In the genomic region with DNA sequence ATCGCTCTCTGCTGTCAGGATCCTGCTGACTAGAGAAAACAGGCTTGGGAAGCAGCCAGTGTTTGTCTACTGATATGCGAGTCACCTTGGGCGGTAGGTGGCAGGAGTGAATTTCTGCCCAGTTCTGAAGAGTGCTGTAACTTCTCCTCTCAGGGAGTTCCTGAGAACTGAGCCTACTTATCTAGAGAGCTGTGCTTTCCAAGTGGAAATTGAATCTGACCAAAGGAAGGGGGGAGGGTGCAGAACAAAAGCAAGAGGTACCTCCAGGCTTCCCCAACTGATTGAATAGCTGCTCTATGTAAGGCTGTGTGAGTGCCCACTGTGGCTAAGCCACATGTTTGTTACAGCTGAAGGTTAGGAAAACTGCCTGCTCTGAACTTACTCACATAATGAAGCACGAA, we compare ENCODE assay signal across 8 mouse cellular contexts.
DNase-seq lines count a peak whose midpoint lies in the region; ATAC-seq and TF ChIP-seq lines count a peak whose summit lies in the region.

No protein-coding gene starts in this region.

- H3K9me3 ChIP-seq in hindbrain, embryonic 13.5 days: no peaks in the 10 kb centered on the region
- no peaks in the 10 kb centered on the region for H3K9me3 ChIP-seq in hindbrain, embryonic 14.5 days (ENCODE audit: control insufficient read depth, low read length)
- no peaks in the 10 kb centered on the region for H3K9me3 ChIP-seq in midbrain, embryonic 11.5 days (ENCODE audit: control insufficient read depth, low read length)

- no peak for TF ChIP-seq CTCF in brain, embryonic 14.5 days (IDR thresholded peaks at IDR 0.05; ENCODE audit: borderline replicate concordance, extremely low read depth, insufficient read depth, insufficient read length)

- DNase-seq in hindbrain, embryonic 14.5 days (ENCODE audit: low spot score): no peak
- peak; percentile 91 for DNase-seq in brain, embryonic 14.5 days (ENCODE audit: low read depth)
- DNase-seq in heart, postnatal 10 days: peak; percentile 30 to 36
- DNase-seq in midbrain, embryonic 11.5 days (ENCODE audit: low spot score, missing footprints): no peak
- no peak for DNase-seq in thymus, postnatal 14 days
- no peak for DNase-seq in thymus, postnatal 10 days (ENCODE audit: low spot score in 2 of 2)
- no peak for DNase-seq in gastrocnemius, postnatal 25 days

- H3K4me1 ChIP-seq in hindbrain, embryonic 13.5 days (replicated peaks): peaks cover 12% of the 10 kb centered on the region
- no peaks in the 10 kb centered on the region for H3K4me1 ChIP-seq in hindbrain, embryonic 14.5 days (replicated peaks; ENCODE audit: control insufficient read depth, insufficient read depth, low read length)
- H3K4me1 ChIP-seq in midbrain, embryonic 11.5 days (ENCODE audit: control insufficient read depth, insufficient read depth, low read length): peaks cover 19% of the 10 kb centered on the region

- no peak overlapping the region for H3K9ac ChIP-seq in hindbrain, embryonic 13.5 days
- H3K9ac ChIP-seq in hindbrain, embryonic 14.5 days: no peak overlapping the region
- no peak overlapping the region for H3K9ac ChIP-seq in midbrain, embryonic 11.5 days (ENCODE audit: low read length)

- WGBS in hindbrain, embryonic 13.5 days: 28% methylated on average over 4 of the region's 4 CpGs
- 27% methylated on average over 4 of the region's 4 CpGs for WGBS in hindbrain, embryonic 14.5 days
- WGBS in midbrain, embryonic 11.5 days: 25% methylated on average over 4 of the region's 4 CpGs

- H3K4me3 ChIP-seq in hindbrain, embryonic 13.5 days: no peak overlapping the region
- H3K4me3 ChIP-seq in hindbrain, embryonic 14.5 days (replicated peaks; ENCODE audit: low read length): no peak overlapping the region
- no peak overlapping the region for H3K4me3 ChIP-seq in midbrain, embryonic 11.5 days (ENCODE audit: low read depth, low read length)

- intact Hi-C loops in heart, postnatal 10 days (cut with DNase I): no loop called here

- H3K27me3 ChIP-seq in hindbrain, embryonic 13.5 days: no peaks in the 10 kb centered on the region
- no peaks in the 10 kb centered on the region for H3K27me3 ChIP-seq in hindbrain, embryonic 14.5 days (ENCODE audit: control insufficient read depth, insufficient read depth, low read length)
- peaks cover 7% of the 10 kb centered on the region for H3K27me3 ChIP-seq in midbrain, embryonic 11.5 days (ENCODE audit: control insufficient read depth, insufficient read depth, low read length)

- H3K4me2 ChIP-seq in hindbrain, embryonic 13.5 days: no peak overlapping the region
- H3K4me2 ChIP-seq in hindbrain, embryonic 14.5 days (replicated peaks): no peak overlapping the region
- no peak overlapping the region for H3K4me2 ChIP-seq in midbrain, embryonic 11.5 days

- no peak overlapping the region for H3K27ac ChIP-seq in hindbrain, embryonic 13.5 days
- no peak overlapping the region for H3K27ac ChIP-seq in hindbrain, embryonic 14.5 days
- peak overlapping the region; percentile 10; the same call in 1 of the 2 replicates for H3K27ac ChIP-seq in midbrain, embryonic 11.5 days (ENCODE audit: low read depth, low read length)

- ATAC-seq in hindbrain, embryonic 13.5 days (ENCODE audit: low FRiP score): peak; percentile 46; the same call in 1 of the 2 replicates
- ATAC-seq in hindbrain, embryonic 14.5 days (ENCODE audit: low FRiP score): no peak
- ATAC-seq in midbrain, embryonic 11.5 days (ENCODE audit: low FRiP score): peak; percentile 71

- no peak for TF ChIP-seq POLR2A in brain, embryonic 14.5 days (IDR thresholded peaks at IDR 0.05; ENCODE audit: borderline replicate concordance, extremely low read depth, insufficient read depth, insufficient read length, poor library complexity, severe bottlenecking)

- H3K36me3 ChIP-seq in hindbrain, embryonic 13.5 days: no peaks in the 10 kb centered on the region
- no peaks in the 10 kb centered on the region for H3K36me3 ChIP-seq in hindbrain, embryonic 14.5 days (replicated peaks; ENCODE audit: control insufficient read depth, insufficient read depth)
- no peaks in the 10 kb centered on the region for H3K36me3 ChIP-seq in midbrain, embryonic 11.5 days (ENCODE audit: control insufficient read depth, insufficient read depth, low read length)

Comparison
In these comparisons a context has a peak if more than half of its experiments do, and no peak if none do; other contexts are left out.
1. DNase-seq: peak in brain, embryonic 14.5 days (single experiment) and heart, postnatal 10 days (2 of 2); none in hindbrain, embryonic 14.5 days (single experiment), midbrain, embryonic 11.5 days (single experiment), thymus, postnatal 14 days (single experiment), thymus, postnatal 10 days (0 of 2) and gastrocnemius, postnatal 25 days (single experiment).